Mouse (Mus musculus) adrenal gland, adult 10 weeks (tissue): Measurements from ENCODE around the gene Tex101. TPM values are rescaled to one million over a fixed set of nuclear protein-coding genes. Genes with fewer than 3 reads are reported as not detected.

Experiments
- polyA plus RNA-seq: library from polyadenylated mRNA; stranded (reverse); fragments of 350-450 nt; fragmentation: Illumina TruSeq; extraction: RNeasy Lipid Tissue Mini Kit (QIAGEN cat#74804); gene quantifications from one replicate; pipeline ENCODE4 v1.2.3, GENCODE M21; 2014; ENCODE audit warnings: low read depth, low replicate concordance

Gene Tex101
- polyA plus RNA-seq, result not detected

DNA sequence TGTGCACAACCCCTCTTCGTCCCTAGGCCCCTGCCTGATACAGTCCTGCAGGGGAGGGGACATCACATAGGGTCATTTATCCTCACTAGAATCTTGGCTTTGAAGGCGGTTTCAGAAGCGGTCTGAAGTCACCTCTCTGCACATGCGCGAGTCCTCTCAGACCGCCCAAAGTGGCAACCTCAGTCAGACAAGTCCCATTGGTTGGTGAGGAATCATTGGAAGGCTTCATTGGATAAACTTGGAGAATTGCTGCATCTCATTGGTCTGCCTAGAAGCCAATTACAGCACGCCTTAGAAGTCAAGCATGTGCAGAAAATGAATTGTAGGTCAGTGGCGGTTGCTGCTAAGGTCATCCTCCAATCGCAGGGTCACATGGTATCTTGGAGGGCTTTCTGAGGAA lies at the start of gene Tex101:
Tex101 (minus strand) TSS at position 101 of the 400 bp plus-strand sequence.

DNA sequence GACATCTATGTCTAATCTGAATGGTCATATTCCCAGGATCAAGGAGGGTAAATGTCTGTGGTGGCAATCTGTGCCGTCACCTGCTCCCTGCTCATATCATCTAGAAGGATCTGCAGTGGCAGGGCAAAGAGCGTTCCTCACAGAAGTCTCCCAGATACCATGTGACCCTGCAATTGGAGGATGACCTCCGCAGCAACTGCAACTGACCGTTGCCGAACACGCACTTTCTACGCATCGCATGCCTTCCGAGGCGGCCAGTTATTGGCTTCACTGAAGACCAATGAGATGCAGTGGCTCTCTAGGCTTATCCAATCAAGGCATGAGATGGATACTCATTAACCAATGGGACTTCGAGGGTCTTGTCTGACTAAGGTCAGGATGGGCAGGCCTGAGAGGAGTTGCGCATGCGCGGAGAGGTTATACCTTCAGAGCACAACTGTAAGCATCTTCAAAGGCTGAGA lies 32.4 kb upstream of the Tex101 start, which contains the start of gene BC049730:
BC049730 (plus strand) TSS at position 411 of the 461 bp plus-strand sequence.

DNA sequence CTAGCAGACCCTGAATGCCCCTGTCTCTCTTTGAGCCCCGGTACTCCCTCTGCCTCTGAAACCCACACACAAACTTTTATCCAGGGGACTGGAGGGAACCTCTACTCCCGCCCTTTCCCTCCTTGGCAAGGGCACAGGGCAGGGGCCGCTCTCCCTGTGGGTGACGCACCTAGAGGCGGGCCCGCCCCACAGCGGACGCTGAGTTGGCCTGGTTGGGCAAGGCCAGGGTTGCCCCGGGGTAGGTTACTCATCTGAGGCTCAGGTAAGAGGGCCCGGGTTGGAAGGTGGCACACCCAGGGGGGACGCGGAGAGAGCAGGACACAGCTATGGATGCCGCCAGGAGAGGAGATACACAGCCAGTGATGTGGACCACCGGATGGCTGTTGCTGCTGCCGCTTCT lies 40.2 kb downstream of the Tex101 start, which contains the start of gene Lypd3:
Lypd3 (plus strand) TSS at position 287 of the 400 bp plus-strand sequence.

Other genes starting within 250 kb of the Tex101 start
- gene Irgc1, start 224.4 kb downstream of the Tex101 start, polyA plus RNA-seq, result not detected
- 1.9 TPM for gene Plaur, start 214.2 kb downstream of the Tex101 start, polyA plus RNA-seq
- gene Cadm4, start 194.7 kb downstream of the Tex101 start, polyA plus RNA-seq, result 0.29 TPM
- gene Zfp428, start 169.7 kb downstream of the Tex101 start, polyA plus RNA-seq, result not detected
- not detected for gene AC161166.1, start 164.2 kb downstream of the Tex101 start, polyA plus RNA-seq
- 13.0 TPM for gene Irgq, start 146.0 kb downstream of the Tex101 start, polyA plus RNA-seq
- not detected for gene Pinlyp, start 130.6 kb downstream of the Tex101 start, polyA plus RNA-seq
- 0.87 TPM for gene Xrcc1, start 130.4 kb downstream of the Tex101 start, polyA plus RNA-seq
- 0.82 TPM for gene Ethe1, start 89.1 kb downstream of the Tex101 start, polyA plus RNA-seq
- gene Zfp575, start 89.0 kb downstream of the Tex101 start, polyA plus RNA-seq, result not detected
- gene Phldb3, start 65.9 kb downstream of the Tex101 start, polyA plus RNA-seq, result not detected
- gene Lypd3, start 40.1 kb downstream of the Tex101 start, polyA plus RNA-seq, result not detected
- gene BC049730, start 32.6 kb upstream of the Tex101 start, polyA plus RNA-seq, result not detected
- not detected for gene Gm4763, start 50.2 kb upstream of the Tex101 start, polyA plus RNA-seq
- gene Cd177, start 83.6 kb upstream of the Tex101 start, polyA plus RNA-seq, result not detected
- not detected for gene Ceacam10, start 100.5 kb upstream of the Tex101 start, polyA plus RNA-seq
- not detected for gene Gm9844, start 185.5 kb upstream of the Tex101 start, polyA plus RNA-seq
- gene Lypd4, start 193.3 kb upstream of the Tex101 start, polyA plus RNA-seq, result not detected
- gene Dmrtc2, start 193.4 kb upstream of the Tex101 start, polyA plus RNA-seq, result not detected
- gene Rps19, start 207.7 kb upstream of the Tex101 start, polyA plus RNA-seq, result 19.2 TPM
- gene Cd79a, start 220.7 kb upstream of the Tex101 start, polyA plus RNA-seq, result not detected
- 1.0 TPM for gene Arhgef1, start 226.2 kb upstream of the Tex101 start, polyA plus RNA-seq